Mouse (Mus musculus): ENCODE measurements at regions not wholly inside any gene's neighbourhood (a gene's known extent, or its start where the extent isn't known, plus 50 kb on each side); places are given as distances from the start of the nearest gene placed in this dataset.
"Not testable (repeated sequence)": the region's sequence is repeated elsewhere in the genome, so short reads cannot be mapped to it uniquely, and the experiment has no call there.

DNA sequence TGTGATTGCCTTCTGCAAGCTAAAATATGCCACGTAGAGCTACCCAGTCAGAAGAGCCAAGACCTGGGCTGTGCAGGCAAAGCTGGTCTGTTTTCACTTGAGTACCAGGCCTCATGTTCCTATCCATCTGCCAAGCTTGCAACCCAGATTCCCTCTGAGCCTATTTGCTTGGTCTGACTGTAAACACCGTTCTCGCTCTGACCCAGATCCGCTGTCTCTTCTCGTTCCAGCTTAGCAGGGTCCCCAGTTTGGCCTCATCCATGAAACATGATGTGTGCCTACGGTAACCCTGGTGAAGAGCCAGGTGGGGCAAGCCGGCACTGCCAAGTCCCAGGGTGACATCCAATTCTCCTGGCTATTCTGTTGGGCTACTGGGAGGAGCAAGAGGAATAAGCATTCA lies 192.5 kb upstream of the Serp2 start:
- no peak for DNase-seq (ENCODE audit: low spot score)

DNA sequence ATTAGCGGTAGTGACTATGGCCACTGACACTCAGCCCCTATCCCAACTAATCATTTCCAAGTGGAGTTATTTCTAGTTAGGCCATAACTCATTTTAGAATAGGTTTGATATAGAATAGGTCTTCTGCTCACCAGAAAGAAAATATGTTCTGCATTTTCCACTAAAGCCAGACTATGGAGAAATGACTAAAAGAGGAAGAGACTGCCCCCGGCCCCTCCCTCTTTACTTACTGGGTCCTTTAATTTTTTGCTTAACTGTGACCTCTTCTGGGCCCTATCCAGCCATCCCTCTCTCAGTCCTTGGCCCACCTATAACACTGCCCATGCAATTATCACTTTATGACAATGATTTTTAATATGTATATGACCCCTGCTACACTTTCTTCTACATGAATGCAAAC lies 192.0 kb upstream of the Serp2 start:
- DNase-seq (ENCODE audit: low spot score), result no peak

DNA sequence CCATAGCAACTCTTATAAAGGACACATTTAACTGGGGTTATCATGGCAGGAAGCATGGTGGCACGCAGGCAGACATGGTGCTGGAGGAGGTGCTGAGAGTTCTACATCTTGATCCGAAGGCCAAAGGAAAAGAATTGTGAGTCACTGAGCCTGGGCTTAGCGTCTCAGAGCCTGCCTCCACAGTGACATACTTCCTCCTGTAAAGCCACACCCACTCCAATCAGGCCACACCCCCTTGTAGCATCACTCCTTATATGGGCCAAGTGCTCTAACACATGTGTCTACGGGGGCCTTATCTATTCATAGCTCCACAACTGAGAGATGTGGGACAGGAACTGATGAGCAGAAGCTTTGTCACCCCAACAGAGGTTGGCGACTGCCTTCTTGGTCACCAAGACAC lies 191.1 kb upstream of the Serp2 start:
- no peak for DNase-seq (ENCODE audit: low spot score)

DNA sequence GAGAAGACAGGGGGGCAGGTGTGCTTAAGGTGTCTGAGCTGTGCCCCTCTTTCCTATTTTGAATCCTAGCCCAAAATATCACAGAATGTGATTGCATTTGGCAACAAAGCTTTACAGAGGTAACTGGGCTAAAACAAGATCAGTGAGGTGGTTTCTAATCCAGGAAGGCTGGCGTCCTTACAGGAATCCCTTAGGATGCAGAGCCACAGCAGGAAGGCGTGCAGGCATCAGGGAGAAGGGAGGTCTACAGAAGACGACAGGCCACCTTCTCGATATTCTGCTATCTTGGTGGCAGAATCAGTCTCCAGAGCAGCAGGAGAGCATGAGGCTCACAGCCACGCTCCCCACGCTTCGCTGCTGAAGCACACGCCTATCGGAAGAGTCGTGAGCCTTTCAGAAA lies 189.6 kb upstream of the Serp2 start:
- DNase-seq (ENCODE audit: low spot score), result no peak

DNA sequence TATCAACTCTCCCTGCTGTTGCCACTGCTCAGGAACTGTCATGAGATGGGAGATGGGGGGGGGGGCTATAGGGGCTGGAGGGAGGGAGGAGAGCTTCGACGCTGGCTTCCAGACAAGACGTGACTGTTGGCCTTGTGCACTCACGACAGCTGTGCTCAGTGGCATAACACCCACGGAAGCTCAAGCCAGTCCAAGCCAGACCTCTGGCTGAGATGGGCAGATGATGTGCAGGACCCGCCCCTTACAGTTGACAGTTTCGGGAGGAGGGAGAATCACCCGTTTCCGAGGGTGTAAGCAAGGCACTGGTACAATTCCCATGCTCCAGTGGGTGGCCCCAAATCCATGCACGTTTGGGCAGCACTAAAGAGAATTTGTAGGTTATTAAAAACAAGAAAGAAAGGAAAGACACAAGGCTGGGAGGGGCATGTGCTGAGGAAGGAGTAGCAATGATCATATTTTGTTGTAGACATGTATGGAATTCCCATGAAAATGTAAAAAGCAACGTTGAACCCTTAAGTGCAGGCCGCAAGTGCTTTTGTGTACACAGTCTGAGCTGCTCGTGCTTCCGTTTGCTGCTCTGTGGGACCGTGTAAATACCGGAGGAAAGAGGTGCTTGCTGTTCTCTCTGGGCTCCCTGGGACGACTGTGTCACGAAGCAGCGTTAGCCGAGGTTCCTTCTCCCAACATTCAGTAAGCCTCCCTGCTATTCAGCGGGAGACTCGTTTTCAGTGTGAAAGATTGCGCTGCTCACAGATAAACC lies 188.2 kb upstream of the Serp2 start:
- DNase-seq (ENCODE audit: low spot score), result no peak

DNA sequence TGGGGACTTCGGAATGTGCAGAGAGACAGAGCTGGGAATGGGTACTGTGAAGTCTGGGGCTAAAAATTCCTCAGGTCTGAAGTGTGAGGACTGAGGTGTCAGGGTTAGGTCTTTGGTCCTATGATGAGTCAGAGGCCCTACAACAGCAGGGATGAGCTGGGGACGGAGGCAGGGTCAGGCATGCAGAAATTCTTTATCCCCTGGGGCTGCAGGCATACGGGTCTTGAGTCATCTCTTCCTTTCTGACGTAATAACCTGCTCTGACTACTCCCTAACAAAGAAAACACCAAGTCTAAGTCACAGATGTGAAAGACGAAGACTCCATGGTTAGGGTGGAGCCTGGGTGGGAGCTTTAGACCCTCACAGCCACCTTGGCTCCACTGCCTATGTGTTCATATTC lies 185.6 kb upstream of the Serp2 start:
- DNase-seq (ENCODE audit: low spot score), result no peak

DNA sequence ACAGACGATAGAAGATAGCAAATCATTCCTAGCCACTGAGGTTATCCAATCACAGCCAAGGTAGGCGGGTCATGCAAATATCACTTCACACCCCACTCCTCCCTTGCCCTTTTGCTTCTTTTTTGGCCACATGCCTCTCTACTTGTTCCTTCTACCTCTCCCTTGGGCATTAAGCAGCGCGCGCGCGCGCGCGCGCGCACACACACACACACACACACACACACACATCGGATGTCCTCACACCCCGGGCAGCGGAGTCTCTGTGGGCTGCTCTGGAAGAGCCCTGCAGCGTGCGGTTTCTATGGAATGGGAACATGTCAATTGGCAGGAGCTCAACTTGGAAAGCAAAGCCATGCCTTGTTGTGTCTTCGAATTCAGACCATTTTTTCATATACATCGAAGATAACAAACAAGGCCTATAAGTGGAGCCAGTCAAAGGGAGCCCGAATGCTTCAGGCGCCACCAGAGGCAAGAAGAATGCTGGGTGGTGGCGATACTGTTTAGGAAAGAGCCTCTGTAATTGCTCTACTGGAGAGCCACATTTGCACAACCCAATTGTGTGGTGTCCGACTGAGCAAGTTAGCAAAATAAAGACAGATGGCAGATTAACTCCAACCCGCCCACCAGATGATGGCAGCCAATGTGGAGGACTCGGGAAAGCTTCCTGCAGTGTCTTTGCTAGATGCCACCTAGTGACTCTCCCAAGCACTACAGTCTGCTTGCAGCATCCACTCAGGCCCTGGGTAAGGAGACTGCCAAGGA lies 183.3 kb upstream of the Serp2 start:
- no peak for DNase-seq (ENCODE audit: low spot score)

DNA sequence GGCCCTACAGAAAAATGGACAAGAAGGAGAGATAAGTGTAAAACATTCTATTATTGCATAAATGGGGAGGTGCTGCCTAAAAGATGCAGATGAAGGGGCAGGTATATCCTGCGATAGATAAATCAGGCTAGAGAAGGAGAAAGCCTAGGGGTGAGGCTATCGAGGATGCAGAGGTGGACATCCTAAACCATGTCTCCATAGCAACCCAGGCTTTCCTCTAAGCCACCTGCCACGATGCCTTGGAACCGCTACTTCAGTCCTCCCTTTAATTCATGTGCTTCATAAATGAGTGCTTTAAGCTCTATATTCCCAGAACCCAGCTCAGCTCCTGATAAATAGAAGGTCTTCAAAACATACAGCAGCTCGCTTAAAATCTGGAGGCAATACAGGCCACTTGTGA lies 179.3 kb upstream of the Serp2 start:
- DNase-seq (ENCODE audit: low spot score), result no peak

DNA sequence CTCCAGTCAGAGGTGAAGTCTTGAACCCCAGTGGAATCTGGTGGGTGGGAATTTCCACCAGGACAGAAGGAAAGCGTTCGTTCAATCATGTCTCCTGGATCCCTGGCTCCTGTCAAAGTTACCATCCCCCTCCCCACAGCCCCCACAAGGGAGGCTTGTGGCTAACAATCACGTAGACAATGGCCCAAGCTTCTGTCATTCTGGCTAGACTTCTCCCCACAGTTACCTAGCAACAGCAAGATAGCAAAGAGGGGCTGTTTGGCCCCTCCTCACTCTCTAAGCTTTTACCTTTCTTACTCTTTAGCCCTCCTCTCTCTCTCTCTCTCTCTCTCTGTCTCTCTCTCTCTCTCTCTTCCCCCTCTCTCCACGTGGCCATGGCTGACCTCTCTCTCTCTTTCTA lies 178.4 kb upstream of the Serp2 start:
- no peak for DNase-seq (ENCODE audit: low spot score)

DNA sequence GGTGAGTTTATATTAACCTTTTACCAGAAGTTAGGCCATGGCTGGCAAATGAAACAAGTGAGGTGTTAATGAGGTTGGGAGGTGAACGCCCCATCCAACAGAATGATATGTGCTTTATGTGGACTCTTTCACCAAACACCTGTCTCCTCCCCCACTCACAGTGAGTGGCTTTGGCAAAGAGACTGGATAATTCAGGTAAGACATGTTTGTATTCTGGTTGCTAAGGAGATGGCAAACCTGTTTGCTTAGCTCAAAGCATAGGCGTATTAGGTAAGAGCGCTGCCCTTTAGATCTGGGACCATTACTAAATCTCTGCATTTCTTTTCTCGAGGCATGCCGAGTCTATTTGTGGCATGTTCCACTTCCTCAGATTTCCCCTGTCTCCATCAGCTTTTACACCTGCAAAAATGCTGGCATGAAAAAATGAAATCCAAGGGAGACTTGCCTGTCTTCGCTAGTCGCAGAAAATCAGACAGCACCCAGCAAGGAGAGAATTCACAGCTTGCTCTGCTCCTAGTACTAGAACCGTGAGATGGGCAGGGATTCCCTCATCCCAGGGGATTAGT lies 176.7 kb upstream of the Serp2 start:
- DNase-seq (ENCODE audit: low spot score), result no peak

DNA sequence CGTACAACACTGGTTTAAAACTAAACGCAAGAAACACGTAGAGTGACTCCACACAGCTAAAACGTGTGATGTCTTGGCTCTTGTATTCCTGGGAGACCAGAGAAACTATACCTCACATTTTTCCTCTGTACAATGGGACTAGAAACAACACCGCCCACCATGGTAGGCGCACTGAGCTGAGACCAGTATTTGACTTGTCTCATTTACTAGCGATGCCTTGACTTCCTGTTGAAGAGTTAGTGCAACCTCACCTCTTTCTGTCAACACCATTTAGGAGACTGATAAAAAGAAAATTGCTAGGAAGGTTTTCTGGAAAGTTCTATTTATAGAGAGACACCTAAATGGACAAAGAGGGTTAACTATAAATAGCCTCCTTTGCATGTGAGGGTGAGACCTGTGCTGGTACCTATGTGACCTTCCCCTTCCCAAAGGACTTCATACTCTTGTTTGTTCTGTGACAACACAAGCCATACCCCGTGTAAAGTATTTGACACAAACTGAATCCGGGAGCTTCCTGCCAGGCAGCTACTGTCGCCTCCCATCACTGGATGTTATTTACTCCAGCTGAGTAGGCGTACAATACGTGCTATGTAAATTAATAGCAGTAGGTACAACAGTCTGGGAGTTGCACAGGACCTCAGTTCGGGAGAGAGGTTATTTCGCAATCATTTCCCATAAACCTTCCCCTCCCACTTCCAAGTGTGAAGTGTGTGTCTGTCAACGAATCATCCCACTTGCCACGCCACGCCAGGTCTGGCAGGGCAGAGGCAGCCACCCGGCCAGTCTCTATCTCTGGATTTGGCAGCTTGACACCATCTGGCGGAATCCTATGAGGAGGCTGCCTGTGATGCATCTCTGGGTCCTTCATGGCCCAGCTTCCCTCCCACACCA lies 174.7 kb upstream of the Serp2 start:
- DNase-seq (ENCODE audit: low spot score), result no peak

DNA sequence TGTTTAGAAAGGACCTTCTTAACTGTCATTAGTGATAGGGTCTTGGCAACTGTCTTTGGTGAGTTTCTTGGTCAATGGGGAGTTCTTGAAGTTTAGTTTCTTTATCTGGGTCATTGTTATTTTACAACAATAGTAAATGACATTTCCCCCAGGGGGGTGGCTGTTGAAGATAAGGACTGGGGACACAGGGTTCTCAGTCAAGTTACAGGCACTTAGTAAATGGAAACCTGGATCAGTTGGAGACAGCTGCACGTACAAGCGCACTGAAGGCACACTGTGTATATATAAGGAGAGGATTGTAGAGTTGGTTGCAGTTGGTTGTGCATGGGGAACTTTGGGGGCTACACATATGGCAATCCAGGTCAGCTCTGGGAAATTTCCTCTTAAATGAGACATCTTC lies 169.2 kb upstream of the Serp2 start:
- no peak for DNase-seq (ENCODE audit: low spot score)

DNA sequence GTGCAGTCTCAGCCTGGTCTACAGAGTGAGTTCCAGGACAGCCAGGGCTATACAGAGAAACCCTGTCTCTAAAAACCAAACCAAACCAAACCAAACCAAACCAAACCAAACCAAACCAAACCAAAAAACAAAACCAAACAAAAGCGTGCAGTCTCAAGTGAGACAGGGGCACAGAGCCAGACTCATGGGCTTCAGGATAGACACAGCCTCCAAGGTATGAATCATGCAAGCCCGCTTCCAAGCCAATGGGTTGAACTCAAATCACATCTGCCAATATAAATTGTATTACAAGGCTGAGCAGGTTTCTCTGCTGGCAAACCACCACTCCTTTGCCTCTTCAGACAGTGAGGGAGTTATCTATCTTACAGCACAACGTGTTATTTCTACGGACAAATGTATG lies 168.5 kb upstream of the Serp2 start:
- DNase-seq (ENCODE audit: low spot score), result not testable (repeated sequence)

DNA sequence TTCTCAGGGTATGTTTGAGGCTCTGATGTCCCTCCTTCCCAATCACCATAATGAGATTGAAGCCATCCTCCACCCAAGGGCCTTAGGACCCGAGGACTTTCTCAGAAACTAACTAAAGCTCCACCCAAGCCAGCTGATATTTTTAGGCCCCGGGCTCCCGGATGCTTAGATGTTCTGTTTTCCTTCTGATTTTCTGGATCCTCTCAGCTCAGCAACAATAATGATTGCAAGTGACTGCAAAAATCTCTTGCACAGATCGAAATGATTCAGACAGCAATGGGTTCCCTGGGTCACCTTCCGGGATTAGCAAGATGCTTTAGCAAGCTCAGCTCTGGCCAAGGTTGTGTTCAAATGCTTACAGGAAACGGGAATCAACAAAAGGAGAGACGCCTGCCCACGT lies 168.1 kb upstream of the Serp2 start:
- no peak for DNase-seq (ENCODE audit: low spot score)

DNA sequence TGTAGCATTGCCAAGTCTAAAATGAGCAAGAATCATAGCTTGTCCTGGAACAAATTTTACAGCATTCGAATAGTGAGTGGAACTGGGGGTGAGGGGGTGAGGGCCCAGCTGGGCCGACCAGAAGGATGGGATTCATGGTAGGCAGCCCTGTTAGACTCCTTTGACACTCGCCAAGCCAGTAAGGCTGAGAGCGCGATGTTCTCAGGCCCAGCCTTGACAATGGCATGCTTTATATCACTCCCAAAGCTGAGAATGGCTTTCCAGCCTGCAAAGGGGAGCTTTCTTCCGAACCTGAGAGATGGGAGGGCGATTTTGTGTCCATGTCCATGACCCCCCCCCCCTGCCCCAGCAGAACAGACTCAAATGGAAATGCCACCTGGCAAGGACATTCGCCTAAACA lies 167.7 kb upstream of the Serp2 start:
- DNase-seq (ENCODE audit: low spot score), result no peak

DNA sequence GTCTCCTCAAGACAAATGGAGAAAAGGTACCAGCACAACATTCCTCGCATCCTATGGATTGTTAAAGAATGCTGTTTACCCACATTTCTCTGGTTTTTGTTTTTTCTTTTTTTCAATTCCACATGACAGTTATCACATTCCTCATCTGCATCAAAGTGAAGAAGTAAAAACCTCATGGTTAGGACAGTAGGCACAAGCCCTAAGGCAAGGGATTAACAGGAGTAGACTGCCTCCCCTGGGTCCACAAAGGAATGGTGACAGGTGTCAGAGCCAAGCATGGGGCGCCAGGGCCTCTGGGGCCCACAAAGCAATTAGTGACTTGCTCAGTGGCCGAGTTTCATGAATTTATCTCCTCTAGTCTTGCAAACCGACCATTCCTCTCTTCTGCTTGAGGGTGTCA lies 166.9 kb upstream of the Serp2 start:
- DNase-seq (ENCODE audit: low spot score), result no peak

DNA sequence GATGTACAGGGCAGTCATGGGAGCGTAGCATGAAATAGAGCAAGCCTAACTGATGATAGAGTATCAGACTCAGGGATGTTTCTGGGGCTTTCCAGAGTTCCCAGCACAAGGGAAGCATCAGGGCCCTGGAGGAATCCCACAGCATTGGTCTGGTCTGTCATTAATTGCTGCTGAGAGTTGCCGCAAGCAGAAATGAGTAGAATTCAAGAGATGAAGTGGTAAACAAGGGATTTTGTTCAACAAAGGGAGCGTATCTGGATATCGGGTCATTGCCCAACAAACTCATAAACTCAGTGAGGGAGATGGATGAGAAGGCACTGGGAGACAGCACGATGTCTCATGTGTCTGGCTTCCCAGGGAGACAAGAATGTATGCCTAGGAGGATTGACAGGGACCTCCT lies 165.6 kb upstream of the Serp2 start:
- no peak for DNase-seq (ENCODE audit: low spot score)

DNA sequence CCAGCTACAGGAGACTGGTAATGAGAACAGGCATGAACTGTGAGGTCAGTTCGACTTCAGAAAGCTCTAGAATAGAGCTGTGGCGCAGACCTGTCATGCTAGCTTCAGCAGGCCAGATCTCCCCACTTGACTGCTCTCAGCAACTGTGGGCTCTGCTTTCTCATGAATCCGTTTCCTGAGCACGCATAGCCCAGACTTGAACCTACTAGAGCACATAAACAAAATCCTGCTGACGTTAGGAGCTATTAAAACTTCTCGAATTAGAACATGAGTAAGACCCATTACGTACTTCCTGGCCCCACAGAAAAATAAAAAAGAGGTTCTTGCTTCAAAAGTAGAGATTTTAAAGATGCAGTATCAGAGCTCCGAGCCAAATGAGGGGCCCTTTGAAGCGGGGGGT lies 165.1 kb upstream of the Serp2 start:
- DNase-seq (ENCODE audit: low spot score), result no peak

DNA sequence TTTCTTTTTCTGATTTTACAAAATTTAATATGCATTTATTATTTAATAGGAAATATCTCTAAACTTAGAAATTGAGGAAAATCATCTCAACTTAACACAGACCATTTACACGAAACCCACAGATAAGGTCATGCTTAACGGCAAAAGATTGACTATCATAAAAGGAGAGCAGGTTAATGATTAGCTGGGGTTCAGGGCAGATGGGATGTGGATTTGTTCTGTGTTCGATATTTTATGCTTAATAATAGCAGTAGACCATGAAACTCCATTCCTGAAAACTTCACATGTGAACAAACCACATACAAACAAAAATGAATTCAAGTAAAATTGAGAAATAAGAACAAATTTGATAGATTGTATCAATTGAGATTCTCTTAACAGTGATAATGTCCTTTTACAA lies 160.4 kb upstream of the Serp2 start:
- DNase-seq (ENCODE audit: low spot score), result no peak

DNA sequence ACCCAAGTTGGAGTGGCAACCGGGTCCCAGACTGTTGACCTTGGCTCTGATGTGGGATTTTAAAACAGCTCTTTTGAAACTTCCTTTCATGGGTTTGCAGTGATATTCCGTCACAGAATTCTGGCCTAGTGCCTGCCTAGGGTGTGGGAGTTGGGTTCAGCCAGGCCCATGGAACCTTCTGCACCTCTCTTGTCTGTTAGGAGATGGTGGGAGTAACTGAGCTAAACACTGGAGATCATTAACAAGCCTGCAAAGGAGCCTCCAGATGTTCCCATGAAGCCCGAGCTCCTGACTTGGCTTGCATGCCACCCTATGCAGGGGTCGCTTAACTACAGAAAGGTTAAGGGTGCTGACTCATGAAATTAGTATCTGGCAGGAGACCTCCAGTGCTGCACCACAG lies 158.0 kb upstream of the Serp2 start:
- DNase-seq (ENCODE audit: low spot score), result no peak

DNA sequence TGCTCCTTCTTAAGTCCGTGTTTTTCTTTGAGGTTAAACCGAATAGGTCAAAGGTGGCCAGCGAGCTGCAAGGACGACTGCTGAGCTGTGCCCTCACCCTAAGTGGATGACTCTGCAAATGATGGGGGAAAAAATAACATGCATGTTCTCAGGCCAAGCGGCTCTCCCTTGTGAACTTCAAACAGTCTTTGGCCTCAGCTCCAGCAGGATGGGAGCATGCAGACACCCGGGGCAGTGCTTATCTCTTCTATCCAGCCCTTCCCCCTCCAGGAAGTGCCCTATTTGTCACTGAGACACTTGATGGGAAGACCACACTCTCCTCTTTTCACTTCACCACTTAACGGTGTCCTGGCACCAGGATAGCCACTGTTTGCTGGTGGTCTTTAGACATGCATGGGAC lies 157.3 kb upstream of the Serp2 start:
- no peak for DNase-seq (ENCODE audit: low spot score)

DNA sequence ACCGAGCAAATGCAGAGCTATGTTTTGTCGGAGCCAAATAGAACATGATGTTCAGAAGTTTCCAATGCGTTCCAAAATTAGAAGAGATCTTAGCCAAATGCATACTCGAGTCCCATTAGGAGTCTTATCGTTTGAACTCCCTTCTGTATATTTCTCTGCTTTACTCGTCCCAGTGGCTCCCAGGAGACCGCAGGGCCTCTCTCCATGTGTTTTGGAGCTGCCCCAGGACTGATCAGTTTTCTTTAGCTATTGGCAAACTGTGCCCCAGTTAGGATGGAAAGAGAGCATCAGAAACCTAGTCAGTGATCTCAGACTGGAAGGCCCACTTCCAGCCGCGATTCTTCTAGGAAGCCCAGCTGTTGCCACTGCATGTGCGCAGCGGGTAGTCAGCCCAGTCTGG lies 152.0 kb upstream of the Serp2 start:
- no peak for DNase-seq (ENCODE audit: low spot score)

DNA sequence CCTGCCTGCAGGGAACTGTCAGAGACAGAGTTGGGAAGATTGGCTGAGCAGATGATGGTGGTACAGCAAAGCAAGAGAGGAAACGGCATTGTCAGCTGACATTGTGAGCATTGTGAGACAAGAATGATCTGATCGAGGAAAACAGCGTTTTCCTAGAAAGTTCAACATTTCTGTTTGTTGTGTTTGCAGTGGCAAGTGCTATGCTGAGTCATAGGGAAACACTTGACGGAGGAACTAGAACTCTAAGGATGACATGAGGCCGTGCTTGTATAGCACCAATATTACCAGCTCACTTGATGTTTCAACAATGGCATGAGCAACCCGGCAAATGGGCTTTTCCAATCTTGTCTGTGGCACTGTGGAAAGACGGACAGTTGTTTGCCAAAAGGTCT lies 146.7 kb upstream of the Serp2 start:
- DNase-seq (ENCODE audit: low spot score), result no peak
